Mouse (Mus musculus) gastrocnemius, postnatal 4 days (tissue): ENCODE measurements around the gene Slit2. TPM values are rescaled to one million over a fixed set of nuclear protein-coding genes. Genes with fewer than 3 reads are reported as not detected.
"Not testable (repeated sequence)": the region's sequence is repeated elsewhere in the genome, so short reads cannot be mapped to it uniquely, and the experiment has no call there.

Experiments
- DNase-seq, 2 experiments: peaks; one replicate each; pipeline ENCODE4 v3.0.0; 2021 to 2022; ENCODE audit warnings: low spot score in 2 of 2, mixed read lengths in 2 of 2
- total RNA-seq, 2 experiments: library from RNA; stranded (reverse); gene quantifications; 2 replicates each; pipeline ENCODE4 v1.2.3; 2021

Gene Slit2
- total RNA-seq, 2 experiments from 2014 or later: 7.6 to 8.9 TPM

GRCm38 (mm10) chr5:48215248-48215647 lies 232.3 kb downstream of the Slit2 start:
- no peak for DNase-seq

- no peak for DNase-seq
Measured at GRCm38 (mm10) chr5:48219624-48220155, 236.8 kb downstream of the Slit2 start.

GRCm38 (mm10) chr5:48225500-48225899 lies 242.6 kb downstream of the Slit2 start:
- no peak for DNase-seq

GRCm38 (mm10) chr5:48230430-48231080 lies 247.6 kb downstream of the Slit2 start:
- DNase-seq: no peak

- no peak for DNase-seq
Measured at GRCm38 (mm10) chr5:48234728-48235127, 251.8 kb downstream of the Slit2 start.

GRCm38 (mm10) chr5:48235270-48235669 lies 252.3 kb downstream of the Slit2 start:
- DNase-seq: no peak

GRCm38 (mm10) chr5:48240751-48241150 lies 257.8 kb downstream of the Slit2 start:
- DNase-seq: not testable (repeated sequence)

- DNase-seq: no peak
Measured at GRCm38 (mm10) chr5:48248327-48248726, 265.4 kb downstream of the Slit2 start.

GRCm38 (mm10) chr5:48277561-48277960 lies 294.6 kb downstream of the Slit2 start:
- no peak for DNase-seq

GRCm38 (mm10) chr5:48301186-48301585 lies 318.2 kb downstream of the Slit2 start:
- no peak for DNase-seq

GRCm38 (mm10) chr5:48315057-48315602 lies 332.2 kb downstream of the Slit2 start:
- DNase-seq: no peak

GRCm38 (mm10) chr5:48320597-48320996 lies 337.7 kb downstream of the Slit2 start:
- no peak for DNase-seq

GRCm38 (mm10) chr5:48326221-48326620 lies 343.3 kb downstream of the Slit2 start:
- DNase-seq: no peak

- DNase-seq: no peak
Measured at GRCm38 (mm10) chr5:48327652-48328051, 344.7 kb downstream of the Slit2 start, which contains the start of gene 5730480H06Rik. 5730480H06Rik (plus strand) TSS chr5:48327952.

- DNase-seq: no peak
Measured at GRCm38 (mm10) chr5:48329751-48330150, 346.8 kb downstream of the Slit2 start.

- no peak for DNase-seq
Measured at GRCm38 (mm10) chr5:48330817-48331216, 347.9 kb downstream of the Slit2 start.

- DNase-seq: no peak
Measured at GRCm38 (mm10) chr5:48331441-48331840, 348.5 kb downstream of the Slit2 start.

- DNase-seq: no peak
Measured at GRCm38 (mm10) chr5:48333407-48333806, 350.5 kb downstream of the Slit2 start.

GRCm38 (mm10) chr5:48333884-48334513 lies 351.1 kb downstream of the Slit2 start:
- DNase-seq: no peak

GRCm38 (mm10) chr5:48340808-48341433 lies 358.0 kb downstream of the Slit2 start:
- no peak for DNase-seq

- DNase-seq: no peak
Measured at GRCm38 (mm10) chr5:48345095-48345982, 362.4 kb downstream of the Slit2 start.
